Mouse (Mus musculus): ENCODE results near the gene Zfp513.

GRCm38 (mm10) chr5:31196207-31196606, 5.9 kb downstream of the Zfp513 start:
- TF ChIP-seq POLR2A (IDR thresholded peaks at IDR 0.05; ENCODE audit: low read depth, low read length) (no peak), CTCF (conservative IDR thresholded peaks at IDR 0.05; ENCODE audit: insufficient read depth, insufficient read length, low read depth, low read length) (no peak)
